Mouse (Mus musculus) forebrain, embryonic 15.5 days (tissue): ENCODE measurements around the gene Slc25a30. TPM values are rescaled to one million over a fixed set of nuclear protein-coding genes. Genes with fewer than 3 reads are reported as not detected.
"Not testable (repeated sequence)": the region's sequence is repeated elsewhere in the genome, so short reads cannot be mapped to it uniquely, and the experiment has no call there.

Experiments
- ATAC-seq: fragments of 200-750 bp; cut with Nextera tagmentation; replicated peaks from 2 replicates; pipeline ENCODE4 v1.8.0; 2017; ENCODE audit warnings: mild to moderate bottlenecking, moderate TSS enrichment, moderate library complexity
- H3K27ac ChIP-seq: fragments of 300-500 bp; sonication (generic); replicated peaks from 2 replicates; pipeline ENCODE4 v1.5.1; 2015; ENCODE audit warnings: mild to moderate bottlenecking, inconsistent platforms
- H3K27me3 ChIP-seq: fragments of 300-500 bp; sonication (generic); 2 replicates; pipeline ENCODE4 v1.6.1; 2015; ENCODE audit warnings: inconsistent platforms
- H3K36me3 ChIP-seq: fragments of 300-500 bp; sonication (generic); 2 replicates; pipeline ENCODE4 v1.6.1; 2015; ENCODE audit warnings: mild to moderate bottlenecking, inconsistent platforms
- H3K4me1 ChIP-seq: fragments of 300-500 bp; sonication (generic); 2 replicates; pipeline ENCODE4 v1.6.1; 2015; ENCODE audit warnings: inconsistent platforms
- H3K4me2 ChIP-seq: fragments of 300-500 bp; sonication (generic); replicated peaks from 2 replicates; pipeline ENCODE4 v1.6.1; 2015; ENCODE audit warnings: mild to moderate bottlenecking, inconsistent platforms
- H3K4me3 ChIP-seq: fragments of 300-500 bp; sonication (generic); 2 replicates; pipeline ENCODE4 v1.5.1; 2015; ENCODE audit warnings: mild to moderate bottlenecking, inconsistent platforms
- H3K9ac ChIP-seq: fragments of 300-500 bp; sonication (generic); replicated peaks from 2 replicates; pipeline ENCODE4 v1.6.1; 2015; ENCODE audit warnings: mild to moderate bottlenecking, inconsistent platforms
- H3K9me3 ChIP-seq: fragments of 300-500 bp; sonication (generic); 2 replicates; pipeline ENCODE4 v1.6.1; 2016; ENCODE audit warnings: inconsistent platforms
- WGBS: fragments of 180-500 bp; shearing (Covaris S2); methylation state at CpG from one replicate; pipeline ENCODE4 v1.1.7; 2015; ENCODE audit warnings: mixed read lengths; 5-methylcytosine and 5-hydroxymethylcytosine counted together
- polyA plus RNA-seq: library from polyadenylated mRNA; unstranded; fragments of >200 nt; fragmentation: Nextera tagmentation; extraction: Ambion mirVana; gene quantifications from 2 replicates; pipeline ENCODE4 v1.2.1, GENCODE M21; 2015

Gene Slc25a30
- polyA plus RNA-seq, 1 experiment from 2014 or later: 9.7 TPM

- Histone ChIP-seq H3K9ac (no peak overlapping the region), H3K27me3 (0 out of 2 replicates have a peak, but pooled peaks cover 8% of the 10 kb centered on the region), H3K4me3 (no peak overlapping the region), H3K27ac (no peak overlapping the region), H3K36me3 (no peaks in the 10 kb centered on the region), H3K9me3 (no peaks in the 10 kb centered on the region), H3K4me1 (peaks cover 13% of the 10 kb centered on the region), H3K4me2 (no peak overlapping the region)
- ATAC-seq: no peak
- WGBS: 80% methylated on average over 6 of the region's 6 CpGs
Observed at GRCm38 (mm10) chr14:75789291-75789690, 2.5 kb upstream of the Slc25a30 start.

- WGBS: 36% methylated on average over 7 of the region's 7 CpGs
- H3K9me3 ChIP-seq: no peaks in the 10 kb centered on the region
- H3K9ac ChIP-seq: no peak overlapping the region
- H3K4me2 ChIP-seq: peak overlapping the region; percentile 76; the same call in 1 of the 2 replicates
- no peaks in the 10 kb centered on the region for H3K36me3 ChIP-seq
- ATAC-seq: no peak
- H3K4me3 ChIP-seq: no peak overlapping the region
- H3K27ac ChIP-seq: no peak overlapping the region
- peaks cover 13% of the 10 kb centered on the region for H3K4me1 ChIP-seq
- H3K27me3 ChIP-seq: 0 out of 2 replicates have a peak, but pooled peaks cover 8% of the 10 kb centered on the region
Observed at GRCm38 (mm10) chr14:75787794-75788175, 948 bp upstream of the Slc25a30 start.

- Histone ChIP-seq H3K9me3 (no peaks in the 10 kb centered on the region), H3K4me1 (peaks cover 13% of the 10 kb centered on the region), H3K27ac (peak overlapping the region; percentile 96), H3K36me3 (no peaks in the 10 kb centered on the region), H3K27me3 (0 out of 2 replicates have a peak, but pooled peaks cover 8% of the 10 kb centered on the region), H3K9ac (peak overlapping the region; percentile 96), H3K4me3 (peak overlapping the region; percentile 90), H3K4me2 (peak overlapping the region; percentile 76)
- WGBS: under 1% methylated on average over 31 of the region's 31 CpGs
- ATAC-seq: peak; percentile 80
Observed at GRCm38 (mm10) chr14:75786424-75786867, 391 bp downstream of the Slc25a30 start.

GRCm38 (mm10) chr14:75779913-75780312, 6.9 kb downstream of the Slc25a30 start:
- Histone ChIP-seq H3K4me3 (no peak overlapping the region), H3K4me2 (no peak overlapping the region), H3K9ac (no peak overlapping the region), H3K36me3 (no peaks in the 10 kb centered on the region), H3K9me3 (no peaks in the 10 kb centered on the region), H3K4me1 (no peaks in the 10 kb centered on the region), H3K27me3 (no peaks in the 10 kb centered on the region), H3K27ac (no peak overlapping the region)
- no peak for ATAC-seq
- WGBS: 93% methylated on average over 4 of the region's 4 CpGs

GRCm38 (mm10) chr14:75776637-75777036, 10.2 kb downstream of the Slc25a30 start:
- Histone ChIP-seq H3K4me1 (no peaks in the 10 kb centered on the region), H3K36me3 (no peaks in the 10 kb centered on the region; the same call in 1 of the 2 replicates), H3K27ac (no peak overlapping the region), H3K27me3 (no peaks in the 10 kb centered on the region), H3K9me3 (no peaks in the 10 kb centered on the region), H3K4me2 (no peak overlapping the region), H3K9ac (no peak overlapping the region), H3K4me3 (no peak overlapping the region)
- 94% methylated on average over 8 of the region's 8 CpGs for WGBS
- no peak for ATAC-seq

- no peaks in the 10 kb centered on the region for H3K4me1 ChIP-seq
- no peaks in the 10 kb centered on the region for H3K27me3 ChIP-seq
- H3K27ac ChIP-seq: no peak overlapping the region
- H3K4me2 ChIP-seq: no peak overlapping the region
- H3K36me3 ChIP-seq: peaks cover 20% of the 10 kb centered on the region
- no peak overlapping the region for H3K9ac ChIP-seq
- no peak overlapping the region for H3K4me3 ChIP-seq
- no peaks in the 10 kb centered on the region for H3K9me3 ChIP-seq
- ATAC-seq: no peak
- 88% methylated on average over 8 of the region's 8 CpGs for WGBS
Observed at GRCm38 (mm10) chr14:75773431-75773830, 13.4 kb downstream of the Slc25a30 start.

GRCm38 (mm10) chr14:75772407-75772806, 14.4 kb downstream of the Slc25a30 start:
- H3K36me3 ChIP-seq: peaks cover 20% of the 10 kb centered on the region
- 89% methylated on average over 3 of the region's 3 CpGs for WGBS
- not testable (repeated sequence) for H3K9me3 ChIP-seq, H3K9ac ChIP-seq, H3K27me3 ChIP-seq, H3K4me3 ChIP-seq, H3K27ac ChIP-seq, H3K4me2 ChIP-seq, ATAC-seq, H3K4me1 ChIP-seq

- H3K4me1 ChIP-seq: peaks cover 5% of the 10 kb centered on the region
- no peak for ATAC-seq
- H3K27me3 ChIP-seq: no peaks in the 10 kb centered on the region
- H3K9ac ChIP-seq: no peak overlapping the region
- 91% methylated on average over 8 of the region's 8 CpGs for WGBS
- no peak overlapping the region for H3K4me3 ChIP-seq
- H3K9me3 ChIP-seq: no peaks in the 10 kb centered on the region
- no peak overlapping the region for H3K27ac ChIP-seq
- H3K36me3 ChIP-seq: peaks cover 23% of the 10 kb centered on the region
- no peak overlapping the region for H3K4me2 ChIP-seq
Observed at GRCm38 (mm10) chr14:75771101-75771501, 15.7 kb downstream of the Slc25a30 start.

GRCm38 (mm10) chr14:75769334-75769733, 17.5 kb downstream of the Slc25a30 start:
- WGBS: 73% methylated on average over 9 of the region's 9 CpGs

GRCm38 (mm10) chr14:75768275-75768608, 18.6 kb downstream of the Slc25a30 start:
- no peak overlapping the region for H3K4me2 ChIP-seq
- H3K4me1 ChIP-seq: peaks cover 5% of the 10 kb centered on the region
- no peaks in the 10 kb centered on the region for H3K9me3 ChIP-seq
- no peak overlapping the region for H3K4me3 ChIP-seq
- no peaks in the 10 kb centered on the region for H3K27me3 ChIP-seq
- peaks cover 37% of the 10 kb centered on the region for H3K36me3 ChIP-seq
- WGBS: 6% methylated on average over 1 of the region's 1 CpGs
- H3K9ac ChIP-seq: no peak overlapping the region
- peak; percentile 27; the same call in 1 of the 2 replicates for ATAC-seq
- H3K27ac ChIP-seq: no peak overlapping the region

More at GRCm38 (mm10) chr14:75769334-75769733, 17.5 kb downstream of the Slc25a30 start:
- peaks cover 5% of the 10 kb centered on the region for H3K4me1 ChIP-seq
- peaks cover 28% of the 10 kb centered on the region for H3K36me3 ChIP-seq
- no peak overlapping the region for H3K4me2 ChIP-seq
- no peaks in the 10 kb centered on the region for H3K9me3 ChIP-seq
- no peak overlapping the region for H3K9ac ChIP-seq
- no peak overlapping the region for H3K27ac ChIP-seq
- no peak overlapping the region for H3K4me3 ChIP-seq
- H3K27me3 ChIP-seq: no peaks in the 10 kb centered on the region
- no peak for ATAC-seq

GRCm38 (mm10) chr14:75767492-75768274, 19.2 kb downstream of the Slc25a30 start:
- Histone ChIP-seq H3K36me3 (peaks cover 37% of the 10 kb centered on the region), H3K9ac (0 out of 2 replicates have a peak overlapping the region, but pooled peaks have one; percentile 29), H3K27ac (peak overlapping the region; percentile 63), H3K4me2 (peak overlapping the region; percentile 34; the same call in 1 of the 2 replicates), H3K4me1 (peaks cover 5% of the 10 kb centered on the region), H3K27me3 (no peaks in the 10 kb centered on the region), H3K4me3 (peak overlapping the region; percentile 1; the same call in 1 of the 2 replicates), H3K9me3 (no peaks in the 10 kb centered on the region)
- ATAC-seq: peak; percentile 88
- WGBS: 47% methylated on average over 17 of the region's 17 CpGs

GRCm38 (mm10) chr14:75761028-75761805, 25.6 kb downstream of the Slc25a30 start:
- Histone ChIP-seq H3K27me3 (no peaks in the 10 kb centered on the region), H3K4me3 (no peak overlapping the region), H3K4me2 (no peak overlapping the region), H3K9ac (no peak overlapping the region), H3K4me1 (no peaks in the 10 kb centered on the region), H3K27ac (no peak overlapping the region), H3K36me3 (peaks cover 19% of the 10 kb centered on the region), H3K9me3 (no peaks in the 10 kb centered on the region)
- WGBS: 64% methylated on average over 10 of the region's 10 CpGs
- ATAC-seq: no peak
